Mouse (Mus musculus) CH12.LX (cell line): Measurements from ENCODE around the gene Dgkd. TPM values are rescaled to one million over a fixed set of nuclear protein-coding genes. Genes with fewer than 3 reads are reported as not detected.

Experiments
- DNase-seq: peaks from one replicate; pipeline ENCODE4 v3.0.0-alpha.2; 2013; ENCODE audit errors: extremely low read depth
- H3K27ac ChIP-seq: 2 replicates; pipeline ENCODE4 v1.5.1; 2012; ENCODE audit warnings: low read depth, mild to moderate bottlenecking, control low read depth, moderate library complexity; ENCODE audit not compliant: insufficient read depth
- H3K27me3 ChIP-seq: replicated peaks from 2 replicates; pipeline ENCODE3; 2012; ENCODE audit warnings: inconsistent platforms
- H3K36me3 ChIP-seq, 2 experiments: replicated peaks in 1 of 2; 2 replicates each; pipeline versions ENCODE3 to v1.6.1; 2012; ENCODE audit warnings: inconsistent platforms in 1 of 2, low read length in 1 of 2, mild to moderate bottlenecking in 1 of 2, mixed read lengths in 1 of 2, moderate library complexity in 1 of 2; ENCODE audit not compliant: control insufficient read depth in 1 of 2, insufficient read depth in 1 of 2
- H3K4me1 ChIP-seq, 2 experiments: 2 replicates each; pipeline ENCODE4 v1.6.1; 2012; ENCODE audit warnings: inconsistent platforms in 1 of 2, moderate library complexity in 1 of 2; ENCODE audit not compliant: insufficient read depth in 2 of 2, control insufficient read depth in 1 of 2
- H3K4me2 ChIP-seq: 2 replicates; pipeline ENCODE4 v1.6.1; 2012; ENCODE audit warnings: low read depth, mild to moderate bottlenecking, control low read depth; ENCODE audit not compliant: poor library complexity, insufficient read depth, severe bottlenecking
- H3K4me3 ChIP-seq, 3 experiments: fragments of 150-350 bp in 1 of 3; sonication (generic) in 1 of 3; replicated peaks in 1 of 3; 2 replicates each; pipeline versions ENCODE3 to v1.5.1; 2011 to 2012; ENCODE audit warnings: low read depth in 2 of 3, low read length in 2 of 3, mild to moderate bottlenecking in 2 of 3, moderate library complexity in 2 of 3, control low read depth in 1 of 3, improper control_type of control experiment in 1 of 3, inconsistent platforms in 1 of 3, mixed read lengths in 1 of 3; ENCODE audit not compliant: poor library complexity in 1 of 3
- H3K79me2 ChIP-seq: replicated peaks from 2 replicates; pipeline ENCODE4 v1.6.1; 2012; ENCODE audit warnings: mild to moderate bottlenecking, moderate library complexity; ENCODE audit not compliant: control insufficient read depth, poor library complexity, insufficient read depth, severe bottlenecking; ENCODE audit errors: extremely low read depth
- H3K9ac ChIP-seq: 2 replicates; pipeline ENCODE4 v1.6.1; 2012; ENCODE audit warnings: low read depth, mild to moderate bottlenecking, control low read depth, moderate library complexity; ENCODE audit not compliant: insufficient read depth
- H3K9me3 ChIP-seq: replicated peaks from 2 replicates; pipeline ENCODE3; 2012; ENCODE audit warnings: low read length, inconsistent platforms, mixed read lengths
- BHLHE40 ChIP-seq: IDR thresholded peaks from 2 replicates; pipeline ENCODE4 v1.6.1; 2011; ENCODE audit warnings: mild to moderate bottlenecking, low read depth, low read length, improper control_type of control experiment
- CHD1 ChIP-seq: IDR thresholded peaks from 2 replicates; pipeline ENCODE4 v1.6.1; 2012; ENCODE audit warnings: low read depth, low read length, improper control_type of control experiment, inconsistent platforms
- CHD2 ChIP-seq: IDR thresholded peaks from 2 replicates; pipeline ENCODE4 v1.6.1; 2011; ENCODE audit warnings: low read length, improper control_type of control experiment
- CTCF ChIP-seq, 2 experiments: IDR thresholded peaks in 1 of 2; conservative IDR thresholded peaks in 1 of 2; 2 replicates each; pipeline ENCODE4 v1.5.1; 2011 to 2012; ENCODE audit warnings: low read depth in 2 of 2, low read length in 2 of 2, improper control_type of control experiment in 1 of 2, inconsistent platforms in 1 of 2, mild to moderate bottlenecking in 1 of 2, moderate library complexity in 1 of 2
- E2F4 ChIP-seq: IDR thresholded peaks from 2 replicates; pipeline ENCODE4 v1.6.1; 2011; ENCODE audit warnings: low read depth, low read length, improper control_type of control experiment; ENCODE audit not compliant: insufficient replicate concordance
- ELF1 ChIP-seq: IDR thresholded peaks from 2 replicates; pipeline ENCODE4 v1.6.1; 2014; ENCODE audit warnings: low read depth, mild to moderate bottlenecking, inconsistent platforms, low read length, improper control_type of control experiment
- GABPA ChIP-seq: IDR thresholded peaks from 2 replicates; pipeline ENCODE4 v1.6.1; 2012; ENCODE audit warnings: low read depth, low read length, improper control_type of control experiment, inconsistent platforms; ENCODE audit not compliant: insufficient replicate concordance
- HCFC1 ChIP-seq: IDR thresholded peaks from 2 replicates; pipeline ENCODE4 v1.6.1; 2012; ENCODE audit warnings: low read depth, mild to moderate bottlenecking, inconsistent platforms, low read length, improper control_type of control experiment
- JUND ChIP-seq: conservative IDR thresholded peaks from 2 replicates; pipeline ENCODE4 v1.6.1; 2011; ENCODE audit warnings: low read depth, low read length, improper control_type of control experiment
- MEF2A ChIP-seq: IDR thresholded peaks from 2 replicates; pipeline ENCODE4 v1.6.1; 2014; ENCODE audit warnings: low read depth, mild to moderate bottlenecking, inconsistent platforms, low read length, improper control_type of control experiment, borderline replicate concordance
- MXI1 ChIP-seq: IDR thresholded peaks from 2 replicates; pipeline ENCODE4 v1.6.1; 2011; ENCODE audit warnings: mild to moderate bottlenecking, low read depth, low read length, improper control_type of control experiment
- NELFE ChIP-seq: IDR thresholded peaks from 2 replicates; pipeline ENCODE4 v1.6.1; 2011; ENCODE audit warnings: low read depth, low read length, improper control_type of control experiment
- NRF1 ChIP-seq: IDR thresholded peaks from 2 replicates; pipeline ENCODE4 v1.6.1; 2014; ENCODE audit warnings: low read depth, mild to moderate bottlenecking, inconsistent platforms, low read length, improper control_type of control experiment, moderate library complexity
- PAX5 ChIP-seq: IDR thresholded peaks from 2 replicates; pipeline ENCODE4 v1.6.1; 2012; ENCODE audit warnings: low read length, inconsistent platforms, mixed read lengths
- POLR2A ChIP-seq: IDR thresholded peaks from 2 replicates; pipeline ENCODE4 v1.6.1; 2011; ENCODE audit warnings: low read depth, mild to moderate bottlenecking, improper control_type of control experiment, low read length
- POLR2AphosphoS2 ChIP-seq: IDR thresholded peaks from 2 replicates; pipeline ENCODE4 v1.6.1; 2011; ENCODE audit warnings: low read depth, low read length, improper control_type of control experiment
- RAD21 ChIP-seq: IDR thresholded peaks from 2 replicates; pipeline ENCODE4 v1.6.1; 2011; ENCODE audit warnings: low read depth, mild to moderate bottlenecking, low read length, improper control_type of control experiment, moderate library complexity
- RCOR1 ChIP-seq: conservative IDR thresholded peaks from 2 replicates; pipeline ENCODE4 v1.6.1; 2012; ENCODE audit warnings: low read depth, mild to moderate bottlenecking, inconsistent platforms, low read length, improper control_type of control experiment
- SIN3A ChIP-seq: IDR thresholded peaks from 2 replicates; pipeline ENCODE4 v1.6.1; 2012; ENCODE audit warnings: low read length, improper control_type of control experiment, inconsistent platforms
- SMC3 ChIP-seq: IDR thresholded peaks from 2 replicates; pipeline ENCODE4 v1.6.1; 2011; ENCODE audit warnings: low read depth, low read length, improper control_type of control experiment
- TBP ChIP-seq: conservative IDR thresholded peaks from 2 replicates; pipeline ENCODE4 v1.6.1; 2011; ENCODE audit warnings: low read depth, low read length, improper control_type of control experiment
- TCF12 ChIP-seq: IDR thresholded peaks from 2 replicates; pipeline ENCODE4 v1.6.1; 2014; ENCODE audit warnings: low read depth, mild to moderate bottlenecking, inconsistent platforms, low read length, improper control_type of control experiment
- UBTF ChIP-seq: IDR thresholded peaks from 2 replicates; pipeline ENCODE4 v1.6.1; 2012; ENCODE audit warnings: low read depth, mild to moderate bottlenecking, inconsistent platforms, low read length, improper control_type of control experiment, moderate library complexity
- USF1 ChIP-seq: IDR thresholded peaks from 2 replicates; pipeline ENCODE4 v1.6.1; 2014; ENCODE audit warnings: low read depth, mild to moderate bottlenecking, inconsistent platforms, low read length, improper control_type of control experiment
- USF2 ChIP-seq: conservative IDR thresholded peaks from 2 replicates; pipeline ENCODE4 v1.6.1; 2011; ENCODE audit warnings: low read depth, low read length, improper control_type of control experiment
- ZC3H11A ChIP-seq: IDR thresholded peaks from 2 replicates; pipeline ENCODE4 v1.6.1; 2012; ENCODE audit warnings: low read depth, mild to moderate bottlenecking, inconsistent platforms, low read length, improper control_type of control experiment
- ZMIZ1 ChIP-seq: IDR thresholded peaks from 2 replicates; pipeline ENCODE4 v1.6.1; 2012; ENCODE audit warnings: low read depth, mild to moderate bottlenecking, inconsistent platforms, low read length, improper control_type of control experiment
- dilution Hi-C: fragments of 300-500 bp; cut with MboI; formaldehyde crosslinking; loops from 2 replicates; pipeline ENCODE4 v1.14.3; 2020; ENCODE audit warnings: low sequenced_read_pairs; ENCODE audit not compliant: extremely low pct_unique_long_range_greater_than_20kb, extremely low pct_ligation_motif_present
- in situ Hi-C: fragments of 300-500 bp; cut with MboI; formaldehyde crosslinking; loops from 3 replicates; pipeline ENCODE4 v1.14.3; 2019; ENCODE audit warnings: low sequenced_read_pairs, low pct_ligation_motif_present, low pct_unique_long_range_greater_than_20kb, mixed read lengths
- polyA plus RNA-seq: library from polyadenylated mRNA; unstranded; fragments of >175 nt; gene quantifications from 2 replicates; pipeline ENCODE4 v1.2.1, GENCODE M21; 2012; ENCODE audit warnings: low read depth; ENCODE audit not compliant: insufficient read length
- total RNA-seq, 2 experiments: library from RNA; depleted of rRNA; stranded (reverse); fragments of 300-350 nt in 1 of 2; fragments of >200 nt in 1 of 2; gene quantifications; 2 replicates each; pipeline ENCODE4 v1.2.3; 2012 to 2014

The Dgkd gene
- 73.4 and 89.9 TPM in 2 replicates for total RNA-seq (2012; rRNA removed)
- 57.5 and 58.0 TPM in 2 replicates for total RNA-seq (2014; rRNA removed)
- polyA plus RNA-seq, result 73.8 and 77.3 TPM in 2 replicates

- Histone ChIP-seq H3K4me2 (peak within 1 kb of the TSS; percentile 95), H3K9me3 (no peaks in the 10 kb centered on the region), H3K9ac (peak within 1 kb of the TSS; percentile 88), H3K27ac (peak within 1 kb of the TSS; percentile 71), H3K36me3 (peaks cover 0 to 1% of the 10 kb centered on the region in 2 experiments), H3K4me3 (peak within 1 kb of the TSS; percentile 85 to 99 (median 96)), H3K27me3 (no peaks in the 10 kb centered on the region), H3K79me2 (peaks cover 47% of the 10 kb centered on the region), H3K4me1 (peaks cover 31 to 72% of the 10 kb centered on the region in 2 experiments)
- TF ChIP-seq HCFC1 (0 out of 2 replicates have a peak, but pooled peaks have one; percentile 13), RAD21 (no peak; the same call in 1 of the 2 replicates), ZC3H11A (no peak), RCOR1 (no peak; the same call in 1 of the 2 replicates), GABPA (no peak), UBTF (no peak; the same call in 1 of the 2 replicates), SIN3A (peak; percentile 58), NRF1 (peak; percentile 36), TBP (peak; percentile 39; the same call in 1 of the 2 replicates), ZMIZ1 (peak; percentile 35; the same call in 1 of the 2 replicates), MXI1 (peak; percentile 62; the same call in 1 of the 2 replicates), POLR2AphosphoS2 (no peak), E2F4 (no peak), POLR2A (peak; percentile 80), JUND (no peak), SMC3 (no peak), TCF12 (peak; percentile 56; the same call in 1 of the 2 replicates), NELFE (peak; percentile 86)
- dilution Hi-C loops, result no loop called here
- peak; percentile 64 for DNase-seq
- in situ Hi-C loops, result no loop called here
These were observed at the start of gene Dgkd for GRCm38 (mm10) chr1:87852892-87853600. Gene Dgkd (plus strand): TSS chr1:87853287.

GRCm38 (mm10) chr1:87803576-87803975 is 49.5 kb upstream of the Dgkd start, which contains the start of gene Sag:
Gene Sag (plus strand): TSS chr1:87803680.
- no peak for DNase-seq

More at GRCm38 (mm10) chr1:87803576-87803975, 49.5 kb upstream of the Dgkd start, which contains the start of gene Sag:
- H3K9me3 ChIP-seq, result no peaks in the 10 kb centered on the region
- no peaks in the 10 kb centered on the region for H3K79me2 ChIP-seq
- no peak within 1 kb of the TSS for H3K4me3 ChIP-seq
- H3K36me3 ChIP-seq, result no peaks in the 10 kb centered on the region
- no peak within 1 kb of the TSS for H3K9ac ChIP-seq
- H3K4me1 ChIP-seq, result peaks cover 0 to 21% of the 10 kb centered on the region in 2 experiments; a peak in 2 of 4 replicates
- TF ChIP-seq UBTF (no peak), MXI1 (no peak), NELFE (no peak), JUND (no peak), TCF12 (no peak), USF1 (no peak), ZC3H11A (no peak), PAX5 (no peak), SMC3 (no peak), CHD2 (no peak), RAD21 (no peak), MEF2A (no peak), CTCF (conservative IDR thresholded peaks at IDR 0.05 in 1 of 2, IDR thresholded peaks at IDR 0.05 in 1 of 2; ENCODE audit: low read depth in 2 of 2, low read length in 2 of 2) (no peak), TBP (no peak), BHLHE40 (no peak), ELF1 (no peak), USF2 (no peak), SIN3A (no peak), CHD1 (no peak)
- H3K27me3 ChIP-seq, result no peaks in the 10 kb centered on the region
- dilution Hi-C loops, result no loop called here
- no peak within 1 kb of the TSS for H3K27ac ChIP-seq
- in situ Hi-C loops, result no loop called here
- no peak within 1 kb of the TSS for H3K4me2 ChIP-seq
